Mouse (Mus musculus): ENCODE measurements around the gene Ano7. TPM values are rescaled to one million over a fixed set of nuclear protein-coding genes. Genes with fewer than 3 reads are reported as not detected.
A peak's percentile ranks its signal among the peaks of the same experiment; 100 is the strongest.
"Not testable (repeated sequence)": the region's sequence is repeated elsewhere in the genome, so short reads cannot be mapped to it uniquely, and the experiment has no call there.

The Ano7 gene
- polyA plus RNA-seq, 1 experiment from 2014 or later = not detected

GRCm38 (mm10) chr1:93379117-93379516 is 5.4 kb downstream of the Ano7 start:
- no peak overlapping the region for H3K9ac ChIP-seq
- H3K36me3 ChIP-seq (ENCODE audit: poor library complexity, severe bottlenecking) = no peaks in the 10 kb centered on the region
- H3K27ac ChIP-seq = no peak overlapping the region
- no peak for ATAC-seq
- H3K9me3 ChIP-seq (replicated peaks) = no peaks in the 10 kb centered on the region
- H3K4me2 ChIP-seq = no peak overlapping the region
- H3K4me3 ChIP-seq = no peak overlapping the region
- no peaks in the 10 kb centered on the region for H3K4me1 ChIP-seq
- H3K27me3 ChIP-seq = no peaks in the 10 kb centered on the region
- 72% methylated on average over 5 of the region's 5 CpGs for WGBS

GRCm38 (mm10) chr1:93387198-93387597 is 13.5 kb downstream of the Ano7 start:
- H3K4me3 ChIP-seq = no peak overlapping the region
- no peak overlapping the region for H3K27ac ChIP-seq
- H3K4me1 ChIP-seq = no peaks in the 10 kb centered on the region
- WGBS = 76% methylated on average over 2 of the region's 2 CpGs
- no peaks in the 10 kb centered on the region for H3K27me3 ChIP-seq
- H3K9ac ChIP-seq = no peak overlapping the region
- no peaks in the 10 kb centered on the region for H3K36me3 ChIP-seq (ENCODE audit: poor library complexity, severe bottlenecking)
- no peak for ATAC-seq
- no peak overlapping the region for H3K4me2 ChIP-seq
- no peaks in the 10 kb centered on the region for H3K9me3 ChIP-seq (replicated peaks)

- Histone ChIP-seq H3K27me3 (no peaks in the 10 kb centered on the region), H3K9ac (no peak overlapping the region), H3K4me1 (no peaks in the 10 kb centered on the region), H3K4me3 (no peak overlapping the region), H3K9me3 (replicated peaks) (no peaks in the 10 kb centered on the region), H3K36me3 (ENCODE audit: poor library complexity, severe bottlenecking) (no peaks in the 10 kb centered on the region), H3K4me2 (no peak overlapping the region), H3K27ac (no peak overlapping the region)
- no peak for ATAC-seq
- 70% methylated on average over 2 of the region's 2 CpGs for WGBS
These were observed 15.2 kb downstream of the Ano7 start for GRCm38 (mm10) chr1:93388906-93389305.

GRCm38 (mm10) chr1:93401191-93402052 is 27.7 kb downstream of the Ano7 start:
- H3K4me1 ChIP-seq = no peaks in the 10 kb centered on the region
- no peak overlapping the region for H3K4me3 ChIP-seq
- no peak overlapping the region for H3K9ac ChIP-seq
- H3K27me3 ChIP-seq = peaks cover 11% of the 10 kb centered on the region
- H3K36me3 ChIP-seq (ENCODE audit: poor library complexity, severe bottlenecking) = peaks cover 6% of the 10 kb centered on the region
- 23% methylated on average over 38 of the region's 38 CpGs for WGBS
- peak overlapping the region; percentile 34 for H3K4me2 ChIP-seq
- no peaks in the 10 kb centered on the region for H3K9me3 ChIP-seq (replicated peaks)
- ATAC-seq = no peak
- H3K27ac ChIP-seq = no peak overlapping the region

- Histone ChIP-seq H3K9ac (no peak overlapping the region), H3K9me3 (replicated peaks) (no peaks in the 10 kb centered on the region), H3K36me3 (ENCODE audit: poor library complexity, severe bottlenecking) (peaks cover 24% of the 10 kb centered on the region), H3K4me1 (no peaks in the 10 kb centered on the region), H3K27ac (no peak overlapping the region), H3K27me3 (peaks cover 11% of the 10 kb centered on the region), H3K4me3 (no peak overlapping the region), H3K4me2 (no peak overlapping the region)
- no peak for ATAC-seq
- WGBS = 86% methylated on average over 4 of the region's 4 CpGs
These were observed 29.7 kb downstream of the Ano7 start for GRCm38 (mm10) chr1:93403403-93403802.

GRCm38 (mm10) chr1:93432087-93432486 is 58.4 kb downstream of the Ano7 start:
- no peaks in the 10 kb centered on the region for H3K27me3 ChIP-seq
- H3K36me3 ChIP-seq (ENCODE audit: poor library complexity, severe bottlenecking) = peaks cover 67% of the 10 kb centered on the region

GRCm38 (mm10) chr1:93439321-93439720 is 65.6 kb downstream of the Ano7 start:
- WGBS = 98% methylated on average over 1 of the region's 1 CpGs
- ATAC-seq = no peak
- Histone ChIP-seq H3K9ac (no peak overlapping the region), H3K9me3 (replicated peaks) (no peaks in the 10 kb centered on the region), H3K4me2 (no peak overlapping the region), H3K36me3 (ENCODE audit: poor library complexity, severe bottlenecking) (peaks cover 44% of the 10 kb centered on the region), H3K4me1 (peaks cover 8% of the 10 kb centered on the region), H3K27me3 (no peaks in the 10 kb centered on the region), H3K4me3 (no peak overlapping the region), H3K27ac (no peak overlapping the region)

More at GRCm38 (mm10) chr1:93432087-93432486, 58.4 kb downstream of the Ano7 start:
- Histone ChIP-seq H3K9me3 (replicated peaks) (no peaks in the 10 kb centered on the region), H3K4me1 (no peaks in the 10 kb centered on the region), H3K4me2 (no peak overlapping the region), H3K4me3 (no peak overlapping the region), H3K9ac (no peak overlapping the region), H3K27ac (no peak overlapping the region)
- ATAC-seq = no peak
- 92% methylated on average over 6 of the region's 6 CpGs for WGBS

- Histone ChIP-seq H3K4me3 (peak overlapping the region; percentile 87), H3K27me3 (no peaks in the 10 kb centered on the region), H3K27ac (peak overlapping the region; percentile 57; the same call in 1 of the 2 replicates), H3K9ac (peak overlapping the region; percentile 79), H3K9me3 (replicated peaks) (no peaks in the 10 kb centered on the region), H3K4me1 (peaks cover 19% of the 10 kb centered on the region), H3K4me2 (peak overlapping the region; percentile 99), H3K36me3 (ENCODE audit: poor library complexity, severe bottlenecking) (peaks cover 8% of the 10 kb centered on the region)
- peak; percentile 64 for ATAC-seq
- WGBS = 6% methylated on average over 18 of the region's 18 CpGs
These were observed 70.8 kb downstream of the Ano7 start for GRCm38 (mm10) chr1:93444405-93445110.

- Histone ChIP-seq H3K9me3 (replicated peaks) (no peaks in the 10 kb centered on the region), H3K4me3 (peak overlapping the region; percentile 87), H3K27me3 (no peaks in the 10 kb centered on the region), H3K9ac (peak overlapping the region; percentile 79), H3K36me3 (ENCODE audit: poor library complexity, severe bottlenecking) (peaks cover 7% of the 10 kb centered on the region), H3K4me2 (peak overlapping the region; percentile 99), H3K27ac (peak overlapping the region; percentile 57), H3K4me1 (peaks cover 19% of the 10 kb centered on the region)
- peak; percentile 92 for ATAC-seq
- WGBS = under 1% methylated on average over 68 of the region's 84 CpGs
These were observed 71.5 kb downstream of the Ano7 start for GRCm38 (mm10) chr1:93445111-93445821.

- no peak overlapping the region for H3K27ac ChIP-seq
- H3K4me1 ChIP-seq = peaks cover 19% of the 10 kb centered on the region
- WGBS = 24% methylated on average over 3 of the region's 3 CpGs
- H3K4me3 ChIP-seq = peak overlapping the region; percentile 87
- peaks cover 2% of the 10 kb centered on the region; the same call in 1 of the 2 replicates for H3K36me3 ChIP-seq (ENCODE audit: poor library complexity, severe bottlenecking)
- H3K27me3 ChIP-seq = no peaks in the 10 kb centered on the region
- peak overlapping the region; percentile 99 for H3K4me2 ChIP-seq
- H3K9ac ChIP-seq = peak overlapping the region; percentile 79
- no peaks in the 10 kb centered on the region for H3K9me3 ChIP-seq (replicated peaks)
- ATAC-seq = no peak; the same call in none of the 2 replicates
These were observed 72.1 kb downstream of the Ano7 start for GRCm38 (mm10) chr1:93445822-93446162.

- not testable (repeated sequence) for H3K9ac ChIP-seq; H3K4me3 ChIP-seq; H3K4me2 ChIP-seq; H3K27me3 ChIP-seq; H3K36me3 ChIP-seq (ENCODE audit: poor library complexity, severe bottlenecking); H3K4me1 ChIP-seq; ATAC-seq; H3K9me3 ChIP-seq (replicated peaks); H3K27ac ChIP-seq
- 79% methylated on average over 5 of the region's 5 CpGs for WGBS
These were observed 76.4 kb downstream of the Ano7 start for GRCm38 (mm10) chr1:93450118-93450517.

- Histone ChIP-seq H3K36me3 (ENCODE audit: poor library complexity, severe bottlenecking) (no peaks in the 10 kb centered on the region), H3K4me2 (no peak overlapping the region), H3K27me3 (no peaks in the 10 kb centered on the region), H3K27ac (no peak overlapping the region), H3K9me3 (replicated peaks) (no peaks in the 10 kb centered on the region), H3K9ac (no peak overlapping the region), H3K4me1 (no peaks in the 10 kb centered on the region), H3K4me3 (no peak overlapping the region)
- ATAC-seq = no peak
These were observed 80.1 kb downstream of the Ano7 start for GRCm38 (mm10) chr1:93453721-93454255.

Data from forebrain, embryonic 13.5 days (tissue).